Mouse (Mus musculus) adrenal gland, postnatal 25 days (tissue): ENCODE data around the gene Atmin. TPM values are rescaled to one million over a fixed set of nuclear protein-coding genes. Genes with fewer than 3 reads are reported as not detected.

ENCODE experiments used
- DNase-seq: peaks from one replicate; pipeline ENCODE4 v3.0.0; 2021; ENCODE audit warnings: mixed read lengths
- long read RNA-seq: library from polyadenylated mRNA; stranded (forward); transcript quantifications from one replicate; pipeline ENCODE4 v2.0.0, GENCODE M21; 2021
- total RNA-seq: library from RNA; stranded (reverse); gene quantifications from 2 replicates; pipeline ENCODE4 v1.2.3, GENCODE M21; 2021

Gene Atmin
- total RNA-seq: 20.6 and 23.8 TPM in 2 replicates
- long read RNA-seq, full-length matches to known transcripts: 5 of 10 reads
- long read RNA-seq, partial matches to known transcripts: 0 of 10 reads
- long read RNA-seq, other reads (novel, unspliced or antisense): 5 of 10 reads

GRCm38 (mm10) chr8:116943161-116943554, at the start of gene Atmin:
TSS of gene Atmin (plus strand) at chr8:116943393.
- peak; percentile 92 for DNase-seq

- no peak for DNase-seq
These were observed 49.3 kb upstream of the Atmin start for GRCm38 (mm10) chr8:116893938-116894337.

- DNase-seq: no peak
These were observed 47.7 kb upstream of the Atmin start for GRCm38 (mm10) chr8:116895521-116895920.

- peak; percentile 55 for DNase-seq
These were observed 38.5 kb upstream of the Atmin start for GRCm38 (mm10) chr8:116904736-116905135.

- DNase-seq: no peak
These were observed 37.9 kb upstream of the Atmin start for GRCm38 (mm10) chr8:116905252-116905651.

GRCm38 (mm10) chr8:116905836-116906235, 37.4 kb upstream of the Atmin start:
- DNase-seq: no peak

- DNase-seq: peak; percentile 75
These were observed 22.2 kb upstream of the Atmin start for GRCm38 (mm10) chr8:116921005-116921336.

GRCm38 (mm10) chr8:116921337-116922059, 21.7 kb upstream of the Atmin start, which contains the start of the genes Cmc2 and Cenpn:
TSS of gene Cmc2 (minus strand) at chr8:116921455.
TSS of gene Cenpn (plus strand) at chr8:116921730.
- peak; percentile 92 for DNase-seq

GRCm38 (mm10) chr8:116922060-116922757, 21.0 kb upstream of the Atmin start:
- DNase-seq: no peak

- DNase-seq: no peak
These were observed 19.7 kb upstream of the Atmin start for GRCm38 (mm10) chr8:116923526-116923925.

- peak; percentile 67 for DNase-seq
These were observed 15.3 kb upstream of the Atmin start for GRCm38 (mm10) chr8:116927880-116928279.

GRCm38 (mm10) chr8:116928588-116928987, 14.6 kb upstream of the Atmin start:
- DNase-seq: no peak

GRCm38 (mm10) chr8:116934976-116935375, 8.2 kb upstream of the Atmin start:
- DNase-seq: no peak

GRCm38 (mm10) chr8:116935506-116935905, 7.7 kb upstream of the Atmin start:
- no peak for DNase-seq

GRCm38 (mm10) chr8:116942284-116943058, 722 bp upstream of the Atmin start:
- no peak for DNase-seq

- peak; percentile 16 for DNase-seq
These were observed 577 bp downstream of the Atmin start for GRCm38 (mm10) chr8:116943555-116944384.

GRCm38 (mm10) chr8:116944385-116944696, 1.1 kb downstream of the Atmin start:
- no peak for DNase-seq

GRCm38 (mm10) chr8:116945169-116945910, 2.1 kb downstream of the Atmin start:
- DNase-seq: no peak

- DNase-seq: no peak
These were observed 3.2 kb downstream of the Atmin start for GRCm38 (mm10) chr8:116946268-116946838.

GRCm38 (mm10) chr8:116946851-116947250, 3.7 kb downstream of the Atmin start:
- no peak for DNase-seq

- no peak for DNase-seq
These were observed 4.4 kb downstream of the Atmin start for GRCm38 (mm10) chr8:116947589-116947988.
